In genomic region chr2:119208344-119209175, GRCm38 (mm10) we compare ENCODE assay signal across 7 mouse cellular contexts. TPM values are rescaled to one million over a fixed set of nuclear protein-coding genes. Genes with fewer than 3 reads are reported as not detected.
DNase-seq lines count a peak whose midpoint lies in the region; ATAC-seq lines count a peak whose summit lies in the region.

TSS of gene Zfyve19 (plus strand) at chr2:119208617.
TSS of gene Dnajc17 (minus strand) at chr2:119208795.

- peak within 1 kb of the TSS; percentile 49 for H3K4me2 ChIP-seq in embryonic facial prominence, embryonic 11.5 days (ENCODE audit: low read depth, low read length)
- H3K4me2 ChIP-seq in midbrain, embryonic 13.5 days (replicated peaks), result peak within 1 kb of the TSS; percentile 63

- H3K4me3 ChIP-seq in embryonic facial prominence, embryonic 11.5 days (ENCODE audit: low read depth, low read length), result peak within 1 kb of the TSS; percentile 73
- peak within 1 kb of the TSS; percentile 80 for H3K4me3 ChIP-seq in limb, embryonic 10.5 days
- peak within 1 kb of the TSS; percentile 78 for H3K4me3 ChIP-seq in midbrain, embryonic 13.5 days (replicated peaks)

- no peaks in the 10 kb centered on the region for H3K27me3 ChIP-seq in embryonic facial prominence, embryonic 11.5 days (ENCODE audit: control insufficient read depth, insufficient read depth, low read length)
- H3K27me3 ChIP-seq in limb, embryonic 10.5 days (ENCODE audit: low read depth, poor library complexity, severe bottlenecking), result no peaks in the 10 kb centered on the region
- no peaks in the 10 kb centered on the region for H3K27me3 ChIP-seq in midbrain, embryonic 13.5 days

- peak; percentile 97 for DNase-seq in adrenal gland, postnatal 14 days
- DNase-seq in embryonic facial prominence, embryonic 11.5 days (ENCODE audit: low spot score), result peak; percentile 99
- DNase-seq in kidney, adult 11 months, result peak; percentile 96
- peak; percentile 95 for DNase-seq in limb, embryonic 10.5 days (ENCODE audit: low spot score)
- DNase-seq in spleen, adult 12 weeks (ENCODE audit: low spot score), result peak; percentile 92

- whole genome bisulfite sequencing in embryonic facial prominence, embryonic 11.5 days, result under 1% methylated on average over 51 of the region's 51 CpGs
- under 1% methylated on average over 51 of the region's 51 CpGs for WGBS in limb, embryonic 10.5 days
- under 1% methylated on average over 51 of the region's 51 CpGs for WGBS in midbrain, embryonic 13.5 days

- no peaks in the 10 kb centered on the region for H3K36me3 ChIP-seq in embryonic facial prominence, embryonic 11.5 days (replicated peaks; ENCODE audit: control insufficient read depth, insufficient read depth, low read depth, low read length)
- H3K36me3 ChIP-seq in limb, embryonic 10.5 days, result peaks cover 32% of the 10 kb centered on the region
- H3K36me3 ChIP-seq in midbrain, embryonic 13.5 days, result peaks cover 32% of the 10 kb centered on the region

- H3K4me1 ChIP-seq in embryonic facial prominence, embryonic 11.5 days (ENCODE audit: control insufficient read depth, insufficient read depth, low read length), result 0 out of 2 replicates have a peak, but pooled peaks cover 3% of the 10 kb centered on the region
- H3K4me1 ChIP-seq in limb, embryonic 10.5 days, result peaks cover 25% of the 10 kb centered on the region
- peaks cover 26% of the 10 kb centered on the region for H3K4me1 ChIP-seq in midbrain, embryonic 13.5 days (replicated peaks)

- H3K9me3 ChIP-seq in embryonic facial prominence, embryonic 11.5 days (replicated peaks; ENCODE audit: control insufficient read depth, low read length), result no peaks in the 10 kb centered on the region
- H3K9me3 ChIP-seq in limb, embryonic 10.5 days (replicated peaks), result no peaks in the 10 kb centered on the region
- no peaks in the 10 kb centered on the region for H3K9me3 ChIP-seq in midbrain, embryonic 13.5 days

- peak within 1 kb of the TSS; percentile 74 for H3K9ac ChIP-seq in embryonic facial prominence, embryonic 11.5 days (replicated peaks; ENCODE audit: low read length)
- peak within 1 kb of the TSS; percentile 86 for H3K9ac ChIP-seq in midbrain, embryonic 13.5 days (replicated peaks)

- peak; percentile 99 for ATAC-seq in embryonic facial prominence, embryonic 11.5 days (replicated peaks; ENCODE audit: insufficient number of reproducible peaks, low FRiP score, low TSS enrichment, low read depth)
- ATAC-seq in granulocyte monocyte progenitor cell, adult 5-6 weeks (replicated peaks; ENCODE audit: poor library complexity, severe bottlenecking), result peak; percentile 88
- ATAC-seq in midbrain, embryonic 13.5 days, result peak; percentile 98

- H3K27ac ChIP-seq in embryonic facial prominence, embryonic 11.5 days (replicated peaks; ENCODE audit: low read depth, low read length), result peak within 1 kb of the TSS; percentile 64
- peak within 1 kb of the TSS; percentile 93 for H3K27ac ChIP-seq in limb, embryonic 10.5 days
- peak within 1 kb of the TSS; percentile 70 for H3K27ac ChIP-seq in midbrain, embryonic 13.5 days

RNA-seq across cellular contexts. Expression of gene Zfyve19, which starts in this region (rescaled TPM):
- total RNA-seq in adrenal gland, postnatal 14 days (2021), result 24.9 and 33.6 TPM in 2 replicates
- polyA plus RNA-seq in embryonic facial prominence, embryonic 11.5 days (2014; fragmentation: Nextera tagmentation; extraction: Ambion mirVana), result 44.3 and 46.1 TPM in 2 replicates
- 49.0 and 76.4 TPM in 2 replicates for total RNA-seq in granulocyte monocyte progenitor cell, adult 5-6 weeks (2014; fragmentation: Nextera tagmentation)
- 66.1 and 83.0 TPM in 2 replicates for total RNA-seq in granulocyte monocyte progenitor cell, adult 5-6 weeks (2017)
- 62.1 and 64.2 TPM in 2 replicates for polyA plus RNA-seq in limb, embryonic 10.5 days (2016; fragmentation: Nextera tagmentation; extraction: Ambion mirVana)
- polyA plus RNA-seq in midbrain, embryonic 13.5 days (2015; fragmentation: Nextera tagmentation; extraction: Ambion mirVana), result 56.7 and 59.1 TPM in 2 replicates

RNA-seq across cellular contexts. Expression of gene Dnajc17, which starts in this region (rescaled TPM):
- total RNA-seq in adrenal gland, postnatal 14 days (2021), result 12.7 and 17.9 TPM in 2 replicates
- polyA plus RNA-seq in embryonic facial prominence, embryonic 11.5 days (2014; fragmentation: Nextera tagmentation; extraction: Ambion mirVana), result 25.9 and 26.2 TPM in 2 replicates
- 18.6 and 22.0 TPM in 2 replicates for total RNA-seq in granulocyte monocyte progenitor cell, adult 5-6 weeks (2014; fragmentation: Nextera tagmentation)
- 57.1 and 60.6 TPM in 2 replicates for total RNA-seq in granulocyte monocyte progenitor cell, adult 5-6 weeks (2017)
- polyA plus RNA-seq in limb, embryonic 10.5 days (2016; fragmentation: Nextera tagmentation; extraction: Ambion mirVana), result 28.7 and 30.4 TPM in 2 replicates
- 24.0 and 24.3 TPM in 2 replicates for polyA plus RNA-seq in midbrain, embryonic 13.5 days (2015; fragmentation: Nextera tagmentation; extraction: Ambion mirVana)

Comparison
In these comparisons a context has a peak if more than half of its experiments do, and no peak if none do; other contexts are left out.
1. Peak in every context shown above with its lines: DNase-seq, ATAC-seq, H3K4me3 ChIP-seq and H3K27ac ChIP-seq.